Mouse (Mus musculus) common myeloid progenitor, adult 5-6 weeks (primary cell): ENCODE data around the gene Ube2e1. TPM values are rescaled to one million over a fixed set of nuclear protein-coding genes. Genes with fewer than 3 reads are reported as not detected.
"Not testable (repeated sequence)": the region's sequence is repeated elsewhere in the genome, so short reads cannot be mapped to it uniquely, and the experiment has no call there.

Experiments used
- ATAC-seq: replicated peaks from 2 replicates; pipeline ENCODE4 v1.8.0; 2016; ENCODE audit warnings: low read depth, mild to moderate bottlenecking, moderate TSS enrichment, inconsistent platforms; ENCODE audit not compliant: poor library complexity, severe bottlenecking
- total RNA-seq: library from RNA; stranded (forward); fragments of 200-1000, 187-1606 nt; gene quantifications from 2 replicates; pipeline ENCODE4 v1.2.3, GENCODE M21; 2017

Ube2e1 gene
- total RNA-seq, 1 experiment from 2014 or later, result 73.3 TPM

DNA sequence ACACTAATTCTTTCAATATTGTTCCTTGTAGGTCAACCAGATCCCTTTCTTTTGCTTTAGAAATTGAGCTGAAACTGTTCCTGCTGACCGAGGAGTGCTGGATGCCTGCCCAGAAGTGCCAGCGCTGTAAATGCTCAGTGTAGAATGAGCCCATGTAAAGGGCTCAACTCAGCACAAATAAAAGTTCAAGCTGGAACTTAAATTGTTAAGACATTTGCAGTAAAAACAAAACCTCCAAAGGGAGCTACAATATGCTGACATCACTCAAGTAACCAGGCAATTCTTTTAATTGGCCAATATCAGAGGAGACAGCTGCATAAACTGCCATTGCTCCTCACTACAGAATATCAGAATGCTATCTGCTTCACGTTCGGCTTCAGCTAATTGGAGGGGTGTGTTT is 68.2 kb downstream of the Ube2e1 start:
- ATAC-seq, result peak; percentile 46

DNA sequence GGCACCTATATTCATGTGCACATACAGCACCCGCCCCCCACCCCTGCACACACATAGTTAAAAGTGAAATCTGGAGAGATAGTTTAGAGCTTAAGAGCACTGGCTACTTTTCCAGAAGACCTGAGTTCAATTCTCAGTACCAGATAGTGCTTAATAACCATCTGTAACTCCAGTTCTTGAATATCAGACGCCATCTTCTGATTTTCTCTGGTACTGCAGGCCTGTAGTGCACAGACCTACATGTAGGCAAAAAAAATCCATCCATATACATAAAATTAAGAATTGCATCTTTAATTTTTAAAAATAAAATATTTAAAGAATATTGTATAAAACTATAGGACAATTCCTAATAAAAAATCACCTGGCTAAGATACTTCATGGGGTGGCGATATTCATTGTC is 70.5 kb downstream of the Ube2e1 start:
- no peak for ATAC-seq

DNA sequence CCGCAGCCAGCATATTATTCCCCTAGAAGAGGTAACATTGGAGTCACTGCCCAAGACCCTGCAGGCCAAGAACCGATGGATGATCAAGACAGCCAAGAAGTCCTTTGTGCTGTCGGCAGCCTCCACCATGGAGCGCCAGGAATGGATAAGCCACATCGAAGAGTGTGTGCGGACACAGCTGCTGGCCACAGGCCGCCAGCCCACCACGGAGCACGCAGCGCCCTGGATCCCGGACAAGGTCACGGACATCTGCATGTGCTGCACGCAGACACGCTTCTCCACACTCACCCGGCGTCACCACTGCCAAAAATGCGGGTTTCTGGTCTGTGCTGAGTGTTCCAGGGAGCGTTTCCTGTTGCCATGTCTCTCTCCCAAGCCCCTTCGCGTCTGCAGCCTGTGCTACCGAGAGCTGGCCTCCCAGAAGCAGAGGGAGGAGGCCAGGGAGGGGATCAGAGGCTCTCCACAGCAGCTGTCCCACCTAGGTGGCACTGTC is 89.0 kb downstream of the Ube2e1 start:
- no peak for ATAC-seq

DNA sequence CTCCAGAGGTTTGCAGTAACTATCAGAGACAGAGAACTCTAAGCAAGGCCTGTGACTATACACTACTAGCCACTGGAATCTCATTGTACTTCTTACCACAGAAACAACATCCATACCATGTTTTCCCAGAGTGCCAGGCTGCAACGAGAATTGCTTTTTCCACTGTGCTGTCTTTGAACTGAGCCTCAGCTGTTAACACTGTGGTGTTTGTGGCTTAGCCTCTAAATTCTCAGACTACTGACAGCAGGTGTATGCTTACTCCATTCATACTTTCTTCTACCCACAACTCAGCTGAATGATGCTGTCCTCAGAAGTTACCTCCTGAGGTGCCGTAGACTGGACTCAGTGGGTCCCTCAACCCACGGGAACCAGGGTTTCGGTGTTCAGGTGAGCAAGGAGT is 89.9 kb downstream of the Ube2e1 start:
- no peak for ATAC-seq

DNA sequence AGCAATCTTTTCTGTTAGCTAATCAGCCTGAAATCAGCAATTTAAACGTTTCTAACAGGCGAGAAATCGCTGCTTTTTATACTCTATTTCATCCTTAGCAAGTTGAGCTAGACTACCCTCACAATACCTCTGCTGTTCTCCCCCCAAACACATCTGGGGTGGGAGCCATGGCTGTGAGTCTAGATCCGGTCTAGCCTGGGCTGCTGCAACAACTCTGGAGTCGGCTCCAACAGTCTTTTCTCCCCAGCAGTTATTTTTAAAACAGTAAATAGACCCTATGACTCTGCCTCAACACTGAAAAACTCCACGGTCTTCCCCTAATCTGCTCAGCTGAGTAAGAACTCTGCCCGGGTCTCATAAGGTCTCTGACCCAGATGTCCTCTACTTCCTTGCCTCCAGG is 91.5 kb downstream of the Ube2e1 start:
- no peak for ATAC-seq

DNA sequence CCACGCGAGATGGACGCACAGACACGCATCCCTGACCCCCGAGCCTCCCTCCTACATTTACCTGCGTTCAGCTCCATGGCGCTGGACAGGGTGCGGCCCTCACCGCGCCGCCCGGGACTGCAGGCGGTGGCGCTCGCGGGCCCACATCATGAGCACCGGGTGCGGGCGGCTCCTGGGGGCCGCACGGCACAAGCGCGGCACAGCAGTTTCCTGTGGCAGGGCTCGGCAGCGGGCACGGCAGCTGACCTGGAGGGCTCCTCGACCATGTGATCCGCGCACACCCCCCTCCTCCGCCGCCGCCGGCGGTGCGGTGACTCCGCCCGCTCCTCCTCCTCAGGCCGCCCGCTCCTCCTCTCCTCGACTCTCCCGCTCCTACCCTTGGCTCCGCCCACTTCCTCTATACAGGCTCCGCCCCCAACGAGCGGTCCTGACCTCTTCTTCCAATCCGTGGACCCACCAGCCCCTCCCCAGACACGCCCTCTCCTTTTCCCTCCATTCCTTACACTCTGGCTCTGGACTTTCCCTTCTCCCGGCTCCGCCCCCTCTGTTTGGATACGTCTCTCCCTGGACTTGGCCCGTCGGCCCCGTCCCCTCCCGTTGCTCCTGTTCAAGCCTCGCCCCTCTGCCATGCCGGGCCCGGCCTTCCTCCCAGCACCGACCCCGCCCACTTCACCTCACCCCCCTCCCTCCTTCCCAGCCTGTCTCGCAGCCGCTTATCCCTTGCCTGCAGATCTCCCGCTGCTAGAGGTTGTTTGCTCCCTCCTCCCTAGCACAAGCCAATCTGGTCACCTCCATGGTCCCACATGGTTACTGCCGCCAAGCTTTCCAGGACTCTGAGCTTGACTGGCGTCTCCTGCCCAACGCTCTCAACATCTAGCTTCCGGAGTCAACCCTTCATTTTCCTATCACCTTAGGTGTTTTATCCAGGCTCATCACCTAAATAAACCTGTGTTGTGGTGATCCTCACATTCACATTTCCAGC is 92.6 kb downstream of the Ube2e1 start, which contains the start of gene Nr1d2:
Nr1d2 (minus strand) TSS at position 378 of the 982 bp plus-strand sequence.
- peak; percentile 70 for ATAC-seq

DNA sequence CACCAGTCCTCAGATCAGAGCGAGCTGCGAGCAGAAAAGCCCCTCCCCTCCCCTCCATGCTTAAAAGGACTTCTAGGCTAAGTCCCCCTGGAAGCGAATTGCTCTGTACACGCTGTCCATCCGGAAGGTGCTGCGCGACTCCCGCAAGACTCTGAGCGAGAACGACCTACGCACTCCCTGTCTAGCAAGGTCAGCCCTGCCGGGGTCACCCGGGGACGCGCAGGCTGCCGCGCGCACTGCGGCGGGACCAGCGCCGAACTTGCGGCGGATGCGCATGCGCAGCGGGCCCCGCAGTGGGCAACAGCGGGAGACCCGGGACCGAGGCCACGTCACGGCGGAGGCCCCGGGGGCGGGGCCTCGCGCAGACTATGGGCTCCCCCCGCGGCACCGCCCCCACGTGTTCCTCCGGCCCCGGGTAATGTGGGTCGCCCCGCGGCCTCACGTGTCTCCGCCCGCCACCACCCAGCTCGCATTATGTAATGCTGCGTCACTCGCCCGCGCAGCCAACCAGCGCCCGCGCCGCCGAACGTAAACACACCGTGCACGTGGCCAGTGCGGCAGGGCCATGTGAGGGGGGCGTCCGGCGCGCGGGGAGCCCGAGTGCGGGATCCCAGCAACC is 93.4 kb downstream of the Ube2e1 start:
- peak; percentile 63 for ATAC-seq

DNA sequence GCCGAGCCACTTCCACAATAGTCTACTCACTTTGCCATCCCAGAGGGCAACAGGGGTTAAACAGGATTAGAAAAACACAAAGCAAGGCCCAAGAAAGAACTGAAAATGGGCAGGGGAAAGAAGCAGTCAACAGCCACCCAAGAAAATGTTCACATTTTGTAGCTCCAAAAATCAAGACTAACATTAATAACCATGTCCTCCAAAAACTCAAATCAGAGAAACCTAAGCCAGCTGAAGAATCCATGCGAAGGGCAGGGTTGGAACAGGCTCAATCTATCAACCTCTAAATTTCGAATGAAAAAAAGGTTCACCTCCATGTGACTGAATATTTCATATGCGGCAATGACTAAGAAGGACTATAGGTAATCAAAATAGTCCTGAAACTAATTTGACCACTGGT is 94.3 kb downstream of the Ube2e1 start:
- no peak for ATAC-seq

DNA sequence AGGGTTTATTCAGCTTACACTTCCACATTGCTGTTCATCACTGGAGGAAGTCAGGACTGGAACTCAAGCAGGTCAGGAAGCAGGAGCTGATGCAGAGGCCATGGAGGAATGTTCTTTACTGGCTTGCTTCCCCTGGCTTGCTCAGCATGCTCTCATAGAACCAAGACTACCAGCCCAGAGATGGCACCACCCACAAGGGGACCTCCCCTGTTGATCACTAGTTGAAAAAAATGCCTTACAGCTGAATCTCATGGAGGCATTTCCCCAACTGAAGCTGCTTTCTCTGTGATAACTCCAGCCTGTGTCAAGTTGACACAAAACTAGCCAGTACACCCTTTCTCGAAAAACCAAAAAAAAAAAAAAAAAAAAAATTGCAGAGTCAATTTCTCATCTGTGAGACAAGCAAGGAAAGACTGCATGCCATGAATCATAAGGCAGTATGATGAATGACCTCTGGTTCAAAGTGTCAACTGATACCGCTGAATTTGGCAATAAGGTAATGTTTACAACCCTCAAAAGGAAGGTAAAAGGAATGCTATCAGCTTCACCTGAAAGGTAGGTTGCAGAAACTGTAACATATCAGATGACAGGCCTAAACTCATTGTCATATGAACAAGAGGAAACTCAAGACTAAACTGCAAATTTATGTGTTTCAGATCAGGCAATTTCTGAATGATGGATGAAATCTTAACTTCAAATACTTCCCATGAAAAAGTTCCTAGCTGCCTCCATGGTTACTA is 95.0 kb downstream of the Ube2e1 start:
- ATAC-seq, result not testable (repeated sequence)

DNA sequence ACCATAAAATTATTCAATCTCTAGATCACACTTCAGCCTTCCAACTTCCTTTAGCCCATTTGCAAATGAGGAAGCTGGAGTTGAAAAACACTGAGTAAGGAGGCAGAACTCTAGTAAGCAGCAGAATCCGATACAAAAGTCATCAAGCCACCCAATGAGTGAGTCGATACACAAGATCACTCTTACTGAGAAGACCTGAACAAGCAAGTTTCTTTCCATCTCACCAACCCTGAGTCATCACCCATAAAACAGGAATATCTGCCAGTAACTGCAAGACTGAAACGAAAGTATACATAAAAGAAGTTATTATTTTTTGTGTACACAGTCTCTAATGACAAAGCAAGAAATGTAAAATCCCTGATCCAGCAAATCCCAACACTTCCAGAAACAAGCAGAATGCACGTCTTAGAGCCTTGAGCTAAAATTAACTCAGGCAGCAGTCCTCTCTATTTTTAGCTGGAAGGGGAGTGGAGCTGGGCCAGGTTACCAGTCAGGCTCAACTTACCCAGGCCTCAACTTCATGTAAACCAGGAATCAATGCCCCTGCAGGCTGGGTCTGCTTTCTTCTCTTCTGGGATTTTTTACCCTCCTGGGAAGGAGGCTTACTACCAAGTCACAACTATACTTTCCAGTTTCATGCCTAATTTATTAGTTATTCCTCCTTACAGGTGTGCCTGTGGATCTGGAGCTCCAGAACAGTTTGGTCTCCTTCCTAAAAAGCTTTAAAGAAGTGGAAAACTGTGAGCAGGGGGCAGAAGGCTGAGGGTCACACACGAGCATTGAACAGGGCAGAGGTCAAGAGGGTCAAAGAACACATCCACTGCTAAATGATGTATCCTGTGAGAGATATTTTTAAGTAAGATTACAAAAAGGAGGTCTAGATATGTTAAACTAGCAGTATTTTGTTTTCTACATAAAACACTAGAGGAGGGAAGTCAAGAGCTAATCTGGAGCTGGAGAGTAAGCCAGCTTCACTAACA is 97.4 kb downstream of the Ube2e1 start:
- ATAC-seq, result peak; percentile 28

DNA sequence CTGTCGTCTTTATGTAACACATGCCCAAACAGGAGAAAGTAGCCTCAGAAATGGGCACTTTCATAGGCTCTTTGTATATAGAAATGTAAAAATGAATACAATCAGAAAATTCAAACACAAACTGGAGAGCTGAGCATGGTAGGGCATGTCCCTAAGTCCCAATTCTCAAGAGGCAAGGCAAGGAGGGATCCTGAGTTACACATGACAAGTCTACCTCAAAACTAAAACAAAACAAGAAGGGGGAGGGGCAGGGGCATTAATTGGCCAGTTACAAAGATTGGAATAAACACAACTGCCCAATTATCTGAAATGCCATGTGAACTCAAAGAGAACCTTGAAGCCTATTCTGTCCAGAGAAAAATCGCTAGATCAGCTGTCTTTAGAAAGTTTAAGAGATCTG is 98.6 kb downstream of the Ube2e1 start:
- ATAC-seq, result no peak

Other genes with a start within 250 kb of the Ube2e1 start
- 14.9 and 21.2 TPM in 2 replicates for gene Nr1d2, start 92.7 kb downstream of the Ube2e1 start, total RNA-seq
- gene Nkiras1, start 60.7 kb downstream of the Ube2e1 start, total RNA-seq, result 5.1 and 6.8 TPM in 2 replicates
- 2,336 and 3,207 TPM in 2 replicates for gene Rpl15, start 60.5 kb downstream of the Ube2e1 start, total RNA-seq